16 mouse cellular contexts compared by ENCODE assay signal in the genomic region with DNA sequence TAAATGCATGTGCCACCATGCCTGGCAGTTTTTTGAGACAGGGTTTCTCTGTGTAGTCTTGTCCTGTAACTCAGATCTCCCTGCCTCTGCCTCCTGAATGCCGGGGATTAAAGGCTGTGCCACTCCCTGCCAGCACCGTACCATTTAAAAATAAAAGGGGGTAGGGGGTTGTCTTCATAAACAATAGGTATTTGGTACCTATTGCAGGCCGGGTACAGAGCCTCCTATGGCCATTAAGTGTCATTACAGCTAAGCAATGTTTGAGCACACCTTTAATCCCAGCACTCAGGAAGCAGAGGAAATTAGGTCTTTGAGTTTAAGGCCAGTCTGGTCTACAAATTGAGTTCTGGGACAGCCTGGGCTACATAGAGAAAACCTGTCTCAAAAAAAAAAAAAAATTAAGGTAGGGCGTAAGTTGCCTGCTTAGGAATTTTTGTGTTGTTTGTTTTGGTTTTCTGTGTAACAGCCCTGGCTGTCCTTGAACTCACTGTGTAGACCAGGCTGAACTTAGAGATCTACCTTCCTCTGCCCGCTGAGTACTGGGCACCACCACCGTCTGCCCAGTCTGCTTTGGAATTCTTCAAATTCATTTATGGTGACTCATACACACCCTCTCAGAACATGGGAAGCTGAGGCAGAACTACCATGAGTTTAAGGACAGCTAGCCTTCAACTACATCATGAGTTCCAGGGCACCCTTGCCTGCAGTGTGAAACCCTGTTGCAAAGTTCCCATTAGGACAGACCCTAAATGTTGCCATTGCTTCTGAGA. TPM values are rescaled to one million over a fixed set of nuclear protein-coding genes. Genes with fewer than 3 reads are reported as not detected.
DNase-seq lines count a peak whose midpoint lies in the region; ATAC-seq and TF ChIP-seq lines count a peak whose summit lies in the region.
"Had no signal": no experiment of that assay in that cellular context is flagged by ENCODE, and none has a peak within 500 bp of the region (broad histone marks: within the 10 kb centered on the region; RNA-seq: fewer than 3 reads in every experiment).

No protein-coding gene starts in this region.

- WGBS in forebrain, embryonic 14.5 days = 40% methylated on average over 6 of the region's 6 CpGs
- whole genome bisulfite sequencing in forebrain, embryonic 12.5 days = 47% methylated on average over 6 of the region's 6 CpGs
- WGBS in lung, embryonic 14.5 days = 32% methylated on average over 6 of the region's 6 CpGs
- WGBS in heart, embryonic 10.5 days = 38% methylated on average over 6 of the region's 6 CpGs

- no peaks in the 10 kb centered on the region for H3K9me3 ChIP-seq in forebrain, embryonic 14.5 days (replicated peaks; ENCODE audit: control insufficient read depth, low read length)
- no peaks in the 10 kb centered on the region for H3K9me3 ChIP-seq in forebrain, embryonic 12.5 days
- H3K9me3 ChIP-seq in lung, embryonic 14.5 days (ENCODE audit: low read depth, low read length) = no peaks in the 10 kb centered on the region
- H3K9me3 ChIP-seq in heart, embryonic 10.5 days = no peaks in the 10 kb centered on the region
- H3K9me3 ChIP-seq: heart, embryonic 15.5 days; intestine, embryonic 15.5 days; limb, embryonic 13.5 days; stomach, embryonic 15.5 days had no signal

- peak; percentile 21 for DNase-seq in forebrain, embryonic 14.5 days (ENCODE audit: low spot score)
- DNase-seq in lung, embryonic 14.5 days = no peak
- no peak for DNase-seq in lung, adult 18-20 months
- DNase-seq in R1 (ENCODE audit: low read depth, low spot score) = peak; percentile 83
- peak; percentile 32 for DNase-seq in retina, postnatal 1 day
- no peak for DNase-seq in urinary bladder, adult 2 months (ENCODE audit: low spot score)
- DNase-seq in heart, embryonic 10.5 days (ENCODE audit: low spot score) = no peak
- DNase-seq: B cell, adult 2 months; cerebellum, postnatal 25 days; layer of hippocampus, adult 9-11 months had no signal

- peak; percentile 61 for TF ChIP-seq CTCF in lung, embryonic 14.5 days (IDR thresholded peaks at IDR 0.05; ENCODE audit: low read depth)

- H3K4me1 ChIP-seq in forebrain, embryonic 14.5 days (ENCODE audit: control insufficient read depth, insufficient read depth, low read length) = peaks cover 6% of the 10 kb centered on the region; the same call in 1 of the 2 replicates
- H3K4me1 ChIP-seq in forebrain, embryonic 12.5 days = peaks cover 12% of the 10 kb centered on the region
- H3K4me1 ChIP-seq in lung, embryonic 14.5 days (ENCODE audit: insufficient read depth) = peaks cover 3% of the 10 kb centered on the region; the same call in 1 of the 2 replicates
- peaks cover 7% of the 10 kb centered on the region for H3K4me1 ChIP-seq in heart, embryonic 10.5 days

- H3K27me3 ChIP-seq in forebrain, embryonic 14.5 days (replicated peaks; ENCODE audit: control insufficient read depth, insufficient read depth, low read length) = no peaks in the 10 kb centered on the region
- peaks cover 18% of the 10 kb centered on the region; the same call in 1 of the 2 replicates for H3K27me3 ChIP-seq in forebrain, embryonic 12.5 days
- no peaks in the 10 kb centered on the region for H3K27me3 ChIP-seq in lung, embryonic 14.5 days (ENCODE audit: insufficient read depth, low read length)
- H3K27me3 ChIP-seq in heart, embryonic 10.5 days (ENCODE audit: insufficient read depth, poor library complexity, severe bottlenecking) = no peaks in the 10 kb centered on the region
- H3K27me3 ChIP-seq: intestine, embryonic 15.5 days; limb, embryonic 13.5 days; stomach, embryonic 15.5 days had no signal

- no peak overlapping the region for H3K9ac ChIP-seq in forebrain, embryonic 14.5 days (ENCODE audit: low read length)
- H3K9ac ChIP-seq in forebrain, embryonic 12.5 days = no peak overlapping the region
- no peak overlapping the region for H3K9ac ChIP-seq in lung, embryonic 14.5 days
- H3K9ac ChIP-seq: heart, embryonic 15.5 days; intestine, embryonic 15.5 days; limb, embryonic 13.5 days; stomach, embryonic 15.5 days had no signal

- ATAC-seq in forebrain, embryonic 14.5 days = no peak
- ATAC-seq in forebrain, embryonic 12.5 days (ENCODE audit: low FRiP score) = no peak
- ATAC-seq in lung, embryonic 14.5 days (ENCODE audit: insufficient read depth) = no peak
- ATAC-seq: intestine, embryonic 15.5 days had no signal

- no peak overlapping the region for H3K27ac ChIP-seq in forebrain, embryonic 14.5 days (ENCODE audit: low read depth, low read length)
- H3K27ac ChIP-seq in forebrain, embryonic 12.5 days = no peak overlapping the region
- no peak overlapping the region for H3K27ac ChIP-seq in lung, embryonic 14.5 days (ENCODE audit: low read depth)
- H3K27ac ChIP-seq in heart, embryonic 10.5 days = no peak overlapping the region
- H3K27ac ChIP-seq: heart, embryonic 15.5 days; intestine, embryonic 15.5 days; limb, embryonic 13.5 days; macrophage; stomach, embryonic 15.5 days had no signal

- H3K36me3 ChIP-seq in forebrain, embryonic 14.5 days (ENCODE audit: control insufficient read depth, insufficient read depth, low read length) = no peaks in the 10 kb centered on the region
- no peaks in the 10 kb centered on the region; the same call in 1 of the 2 replicates for H3K36me3 ChIP-seq in forebrain, embryonic 12.5 days (replicated peaks)
- no peaks in the 10 kb centered on the region for H3K36me3 ChIP-seq in lung, embryonic 14.5 days (ENCODE audit: insufficient read depth)
- H3K36me3 ChIP-seq in heart, embryonic 10.5 days = no peaks in the 10 kb centered on the region
- H3K36me3 ChIP-seq: heart, embryonic 15.5 days; intestine, embryonic 15.5 days; limb, embryonic 13.5 days; stomach, embryonic 15.5 days had no signal

- H3K4me2 ChIP-seq in forebrain, embryonic 14.5 days (ENCODE audit: low read length) = no peak overlapping the region
- H3K4me2 ChIP-seq in forebrain, embryonic 12.5 days = no peak overlapping the region
- no peak overlapping the region for H3K4me2 ChIP-seq in lung, embryonic 14.5 days
- H3K4me2 ChIP-seq: heart, embryonic 15.5 days; intestine, embryonic 15.5 days; limb, embryonic 13.5 days; stomach, embryonic 15.5 days had no signal

- no peak overlapping the region for H3K4me3 ChIP-seq in forebrain, embryonic 14.5 days (ENCODE audit: low read depth, low read length)
- H3K4me3 ChIP-seq in forebrain, embryonic 12.5 days (replicated peaks) = no peak overlapping the region
- H3K4me3 ChIP-seq in lung, embryonic 14.5 days (ENCODE audit: low read depth, low read length) = no peak overlapping the region
- no peak overlapping the region for H3K4me3 ChIP-seq in heart, embryonic 10.5 days
- H3K4me3 ChIP-seq: heart, embryonic 15.5 days; intestine, embryonic 15.5 days; limb, embryonic 13.5 days; stomach, embryonic 15.5 days had no signal

RNA-seq across cellular contexts. Expression of a gene that starts 3.5 kb away (rescaled TPM):
- 51.4 and 63.1 TPM in 2 replicates for polyA plus RNA-seq in forebrain, embryonic 14.5 days (2014; fragmentation: Nextera tagmentation; extraction: Ambion mirVana)
- 42.3 and 42.5 TPM in 2 replicates for polyA plus RNA-seq in forebrain, embryonic 12.5 days (2016; fragmentation: Nextera tagmentation; extraction: Ambion mirVana)
- polyA plus RNA-seq in lung, embryonic 14.5 days (2014; fragmentation: Nextera tagmentation; extraction: Ambion mirVana) = 27.7 and 28.5 TPM in 2 replicates
- polyA plus RNA-seq in urinary bladder, adult 2 months (2012; rRNA removed) = 17.6 and 18.0 TPM in 2 replicates
- polyA plus RNA-seq in heart, embryonic 10.5 days (2016; fragmentation: Nextera tagmentation; extraction: Ambion mirVana) = 17.7 and 22.3 TPM in 2 replicates

RNA-seq across cellular contexts. Expression of a gene that starts 5.0 kb away (rescaled TPM):
- polyA plus RNA-seq in forebrain, embryonic 14.5 days (2014; fragmentation: Nextera tagmentation; extraction: Ambion mirVana) = 379 and 393 TPM in 2 replicates
- polyA plus RNA-seq in forebrain, embryonic 12.5 days (2016; fragmentation: Nextera tagmentation; extraction: Ambion mirVana) = 774 and 776 TPM in 2 replicates
- 564 and 591 TPM in 2 replicates for polyA plus RNA-seq in lung, embryonic 14.5 days (2014; fragmentation: Nextera tagmentation; extraction: Ambion mirVana)
- polyA plus RNA-seq in urinary bladder, adult 2 months (2012; rRNA removed) = 114 and 146 TPM in 2 replicates
- polyA plus RNA-seq in heart, embryonic 10.5 days (2016; fragmentation: Nextera tagmentation; extraction: Ambion mirVana) = 341 and 570 TPM in 2 replicates

RNA-seq across cellular contexts. Expression of a gene that starts 25.3 kb away (rescaled TPM):
- 2.2 and 2.5 TPM in 2 replicates for polyA plus RNA-seq in forebrain, embryonic 14.5 days (2014; fragmentation: Nextera tagmentation; extraction: Ambion mirVana)
- 10.3 TPM in 2 replicates for polyA plus RNA-seq in forebrain, embryonic 12.5 days (2016; fragmentation: Nextera tagmentation; extraction: Ambion mirVana)
- polyA plus RNA-seq in lung, embryonic 14.5 days (2014; fragmentation: Nextera tagmentation; extraction: Ambion mirVana) = 9.5 and 11.7 TPM in 2 replicates
- 18.6 and 22.3 TPM in 2 replicates for polyA plus RNA-seq in urinary bladder, adult 2 months (2012; rRNA removed)
- polyA plus RNA-seq in heart, embryonic 10.5 days (2016; fragmentation: Nextera tagmentation; extraction: Ambion mirVana) = 13.8 and 17.7 TPM in 2 replicates

RNA-seq across cellular contexts. Expression of a gene that starts 41.3 kb away (rescaled TPM):
- 21.6 and 24.1 TPM in 2 replicates for polyA plus RNA-seq in forebrain, embryonic 14.5 days (2014; fragmentation: Nextera tagmentation; extraction: Ambion mirVana)
- 22.9 TPM in 2 replicates for polyA plus RNA-seq in forebrain, embryonic 12.5 days (2016; fragmentation: Nextera tagmentation; extraction: Ambion mirVana)
- 28.5 and 31.5 TPM in 2 replicates for polyA plus RNA-seq in lung, embryonic 14.5 days (2014; fragmentation: Nextera tagmentation; extraction: Ambion mirVana)
- 31.5 and 40.7 TPM in 2 replicates for polyA plus RNA-seq in urinary bladder, adult 2 months (2012; rRNA removed)
- 65.5 and 66.2 TPM in 2 replicates for polyA plus RNA-seq in heart, embryonic 10.5 days (2016; fragmentation: Nextera tagmentation; extraction: Ambion mirVana)

Comparison
In these comparisons a context has a peak if more than half of its experiments do, and no peak if none do; other contexts are left out.
1. DNase-seq: peak in forebrain, embryonic 14.5 days (single experiment), R1 (single experiment) and retina, postnatal 1 day (single experiment); none in lung, embryonic 14.5 days (single experiment), lung, adult 18-20 months (0 of 2), urinary bladder, adult 2 months (single experiment) and heart, embryonic 10.5 days (single experiment).